Mouse (Mus musculus) forebrain, embryonic 16.5 days (tissue): ENCODE measurements around the gene Vpreb3. TPM values are rescaled to one million over a fixed set of nuclear protein-coding genes. Genes with fewer than 3 reads are reported as not detected.

Experiments
- ATAC-seq: fragments of 200-750 bp; cut with Nextera tagmentation; 2 replicates; pipeline ENCODE4 v1.8.0; 2017; ENCODE audit warnings: mild to moderate bottlenecking, moderate library complexity
- H3K27ac ChIP-seq: fragments of 300-500 bp; sonication (generic); 2 replicates; pipeline ENCODE4 v1.5.1; 2014; ENCODE audit warnings: low read length, control low read depth
- H3K27me3 ChIP-seq: fragments of 300-500 bp; sonication (generic); replicated peaks from 2 replicates; pipeline ENCODE4 v1.6.1; 2014; ENCODE audit warnings: low read length; ENCODE audit not compliant: control insufficient read depth, insufficient read depth
- H3K36me3 ChIP-seq: fragments of 300-500 bp; sonication (generic); 2 replicates; pipeline ENCODE4 v1.6.1; 2014; ENCODE audit not compliant: control insufficient read depth, insufficient read depth
- H3K4me1 ChIP-seq: fragments of 300-500 bp; sonication (generic); replicated peaks from 2 replicates; pipeline ENCODE4 v1.6.1; 2014; ENCODE audit warnings: low read length; ENCODE audit not compliant: control insufficient read depth, insufficient read depth
- H3K4me2 ChIP-seq: fragments of 300-500 bp; sonication (generic); 2 replicates; pipeline ENCODE4 v1.6.1; 2014; ENCODE audit warnings: mild to moderate bottlenecking, low read length, control low read depth
- H3K4me3 ChIP-seq: fragments of 300-500 bp; sonication (generic); replicated peaks from 2 replicates; pipeline ENCODE4 v1.5.1; 2014; ENCODE audit warnings: mild to moderate bottlenecking, low read length, control low read depth
- H3K9ac ChIP-seq: fragments of 300-500 bp; sonication (generic); replicated peaks from 2 replicates; pipeline ENCODE4 v1.6.1; 2014; ENCODE audit warnings: low read depth, low read length, control low read depth
- H3K9me3 ChIP-seq: fragments of 300-500 bp; sonication (generic); 2 replicates; pipeline ENCODE4 v1.6.1; 2016; ENCODE audit warnings: low read length; ENCODE audit not compliant: control insufficient read depth
- WGBS: fragments of 180-500 bp; shearing (Covaris S2); extraction: QIAGEN DNeasy Blood & Tissue Kit; methylation state at CpG from one replicate; pipeline ENCODE4 v1.1.7; 2014; 5-methylcytosine and 5-hydroxymethylcytosine counted together
- polyA plus RNA-seq: library from polyadenylated mRNA; unstranded; fragments of >200 nt; fragmentation: Nextera tagmentation; extraction: Ambion mirVana; gene quantifications from 2 replicates; pipeline ENCODE4 v1.2.1, GENCODE M21; 2015

Gene Vpreb3
- polyA plus RNA-seq, 1 experiment from 2014 or later, result 0.48 TPM

DNA sequence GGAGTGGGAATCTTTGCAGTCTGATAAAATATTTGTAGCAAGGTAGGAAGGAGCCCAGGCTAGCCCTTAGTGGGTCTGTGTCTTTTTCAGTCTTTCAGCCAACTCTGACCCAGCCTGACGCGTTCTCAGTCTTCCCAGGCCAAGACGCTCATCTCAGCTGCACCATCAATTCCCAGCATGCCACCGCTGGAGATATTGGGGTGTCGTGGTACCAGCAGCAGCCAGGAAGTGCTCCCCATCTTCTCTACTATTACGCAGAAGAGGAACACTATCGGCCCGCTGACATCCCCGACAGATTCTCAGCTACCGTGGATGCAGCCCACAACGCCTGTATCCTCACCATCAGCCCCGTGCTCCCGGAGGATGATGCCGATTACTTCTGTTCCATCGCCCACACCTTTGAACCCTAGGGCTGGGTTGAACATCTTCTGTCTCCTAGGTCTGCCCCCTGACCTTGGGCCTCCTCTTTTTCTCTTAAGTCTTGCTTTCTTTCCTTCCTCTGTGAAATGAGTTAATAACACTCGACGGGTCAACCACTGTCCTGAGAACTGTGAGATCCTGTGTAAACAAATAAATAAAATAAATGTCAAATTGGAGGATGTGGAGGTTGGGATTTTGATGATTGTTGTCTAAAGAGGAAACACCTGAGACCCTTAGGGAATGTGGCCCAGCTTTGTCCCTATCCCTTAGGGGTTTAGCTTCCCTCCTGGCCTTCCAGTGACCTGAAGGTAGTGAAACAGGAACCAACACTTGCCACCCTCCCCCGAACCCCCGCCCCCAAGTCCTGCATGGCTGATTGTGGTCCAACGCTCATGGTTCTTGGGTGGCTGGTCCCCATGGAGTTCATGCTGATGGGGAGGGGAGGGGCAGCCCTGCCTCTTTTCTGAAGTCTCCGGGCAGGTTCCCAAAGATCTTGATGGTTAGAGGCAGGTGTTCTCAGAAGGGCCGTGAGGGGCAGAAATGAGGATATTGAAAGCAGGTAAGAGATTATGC, 6.5 kb downstream of the Vpreb3 start:
- 85% methylated on average over 22 of the region's 22 CpGs for WGBS

GRCm38 (mm10) chr10:75950791-75951210, 7.9 kb downstream of the Vpreb3 start:
- peaks cover 12% of the 10 kb centered on the region; the same call in 1 of the 2 replicates for H3K27me3 ChIP-seq
- peaks cover 8% of the 10 kb centered on the region for H3K4me1 ChIP-seq
- 3% methylated on average over 23 of the region's 23 CpGs for WGBS
- no peaks in the 10 kb centered on the region for H3K36me3 ChIP-seq
- no peaks in the 10 kb centered on the region for H3K9me3 ChIP-seq
- peak overlapping the region; percentile 50 for H3K9ac ChIP-seq
- peak overlapping the region; percentile 36 for H3K4me3 ChIP-seq
- ATAC-seq, result peak; percentile 59
- peak overlapping the region; percentile 65 for H3K4me2 ChIP-seq
- no peak overlapping the region for H3K27ac ChIP-seq

More for the DNA sequence above, 6.5 kb downstream of the Vpreb3 start:
- no peaks in the 10 kb centered on the region for H3K9me3 ChIP-seq
- no peak for ATAC-seq
- H3K4me2 ChIP-seq, result no peak overlapping the region
- H3K9ac ChIP-seq, result no peak overlapping the region
- peaks cover 12% of the 10 kb centered on the region; the same call in 1 of the 2 replicates for H3K27me3 ChIP-seq
- no peak overlapping the region for H3K4me3 ChIP-seq
- H3K4me1 ChIP-seq, result peaks cover 11% of the 10 kb centered on the region
- no peak overlapping the region for H3K27ac ChIP-seq
- H3K36me3 ChIP-seq, result no peaks in the 10 kb centered on the region

DNA sequence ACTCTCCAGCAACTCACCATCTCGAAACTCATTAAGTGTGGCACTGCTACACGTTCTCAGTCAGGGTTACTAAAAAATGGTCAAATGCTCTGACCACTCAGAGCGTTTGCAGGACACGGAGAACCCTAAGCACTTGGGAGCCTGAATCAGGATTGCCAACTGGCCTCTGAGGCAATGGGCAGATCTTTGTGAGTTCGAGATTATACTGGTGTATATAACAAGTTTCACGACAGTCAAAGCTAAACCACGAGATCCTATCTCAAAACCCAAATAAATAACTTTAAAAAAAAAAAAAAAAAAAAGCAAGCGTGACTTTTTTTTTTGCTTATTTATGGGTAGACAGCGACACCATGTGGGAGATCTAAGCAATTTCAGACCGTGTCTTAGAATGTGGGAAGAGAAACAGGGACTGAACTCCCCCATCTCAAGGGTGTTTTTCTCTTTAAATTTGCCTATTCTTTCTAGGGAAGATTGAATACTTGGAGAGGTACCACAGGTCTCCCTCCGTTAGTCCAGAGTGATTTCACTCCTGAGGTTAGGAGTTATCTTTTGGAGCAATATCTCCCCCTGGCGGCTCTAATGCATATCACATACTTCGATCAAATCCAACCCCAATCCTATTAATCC, 8.7 kb downstream of the Vpreb3 start:
- Histone ChIP-seq H3K27ac (no peak overlapping the region), H3K9ac (no peak overlapping the region; the same call in 1 of the 2 replicates), H3K4me2 (peak overlapping the region; percentile 65), H3K4me1 (peaks cover 8% of the 10 kb centered on the region), H3K9me3 (no peaks in the 10 kb centered on the region), H3K4me3 (peak overlapping the region; percentile 36), H3K36me3 (no peaks in the 10 kb centered on the region), H3K27me3 (peaks cover 12% of the 10 kb centered on the region; the same call in 1 of the 2 replicates)
- WGBS, result 4% methylated on average over 13 of the region's 13 CpGs
- peak; percentile 31 for ATAC-seq

DNA sequence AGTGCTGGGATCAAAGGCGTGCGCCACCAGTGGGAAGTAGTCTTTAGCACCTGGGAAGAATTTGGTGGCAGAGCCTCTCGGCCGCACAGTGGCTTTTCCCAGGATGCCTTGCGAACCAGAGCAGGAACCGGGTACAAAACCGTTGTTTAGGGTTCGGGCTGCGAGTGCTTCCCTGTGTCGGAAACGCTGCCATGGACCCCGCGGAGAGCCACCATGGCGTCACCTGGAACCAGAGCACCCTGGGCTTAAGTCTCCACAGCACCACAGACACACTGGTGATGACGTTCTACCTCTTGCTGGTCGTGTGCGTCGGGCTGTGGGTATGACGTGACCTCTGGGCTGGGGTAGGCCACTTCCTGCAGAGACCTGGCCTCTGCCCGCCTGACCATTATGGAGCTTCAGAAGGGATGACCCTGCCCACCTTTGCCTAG, 11.5 kb downstream of the Vpreb3 start, which contains the start of gene Gm5134:
TSS of gene Gm5134 (plus strand) at position 134 of the 431 bp plus-strand sequence.
- no peaks in the 10 kb centered on the region for H3K36me3 ChIP-seq
- no peaks in the 10 kb centered on the region for H3K9me3 ChIP-seq
- 0 out of 2 replicates have a peak, but pooled peaks have one; percentile 6 for ATAC-seq
- WGBS, result 30% methylated on average over 20 of the region's 20 CpGs
- H3K4me1 ChIP-seq, result peaks cover 8% of the 10 kb centered on the region
- H3K9ac ChIP-seq, result no peak within 1 kb of the TSS
- peak within 1 kb of the TSS; percentile 13 for H3K4me3 ChIP-seq
- peak within 1 kb of the TSS; percentile 30 for H3K4me2 ChIP-seq
- H3K27ac ChIP-seq, result no peak within 1 kb of the TSS
- peaks cover 10% of the 10 kb centered on the region; the same call in 1 of the 2 replicates for H3K27me3 ChIP-seq

DNA sequence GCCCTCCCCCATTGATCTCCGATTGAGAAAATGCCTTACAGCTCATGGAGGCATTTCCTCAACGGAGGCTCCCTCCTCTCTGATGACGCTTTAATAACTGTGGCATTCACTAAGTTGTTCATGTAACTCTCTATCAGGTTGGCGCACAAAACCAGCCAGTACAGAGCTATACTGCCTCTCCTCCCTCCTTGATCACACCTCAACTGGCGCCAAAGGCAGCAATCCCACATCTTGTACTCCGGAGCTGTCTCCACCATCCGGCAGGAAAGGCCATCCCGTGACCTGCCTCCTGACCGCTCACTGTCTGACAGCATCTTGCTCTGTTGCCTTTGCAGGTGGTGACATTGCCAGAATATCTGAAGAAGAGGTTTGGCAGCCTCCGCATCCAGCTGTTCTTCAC, 31.0 kb downstream of the Vpreb3 start:
- no peaks in the 10 kb centered on the region for H3K36me3 ChIP-seq
- H3K4me2 ChIP-seq, result no peak overlapping the region
- no peak overlapping the region for H3K27ac ChIP-seq
- no peaks in the 10 kb centered on the region for H3K27me3 ChIP-seq
- H3K4me3 ChIP-seq, result no peak overlapping the region
- no peak overlapping the region for H3K9ac ChIP-seq
- WGBS, result 90% methylated on average over 10 of the region's 10 CpGs
- H3K9me3 ChIP-seq, result no peaks in the 10 kb centered on the region
- ATAC-seq, result no peak
- H3K4me1 ChIP-seq, result peaks cover 5% of the 10 kb centered on the region

GRCm38 (mm10) chr10:75975216-75975615, 32.4 kb downstream of the Vpreb3 start:
- Histone ChIP-seq H3K4me1 (peaks cover 5% of the 10 kb centered on the region), H3K4me3 (no peak overlapping the region), H3K36me3 (no peaks in the 10 kb centered on the region), H3K9ac (no peak overlapping the region), H3K27ac (no peak overlapping the region), H3K4me2 (no peak overlapping the region), H3K9me3 (no peaks in the 10 kb centered on the region), H3K27me3 (no peaks in the 10 kb centered on the region)
- WGBS, result 78% methylated on average over 5 of the region's 5 CpGs
- ATAC-seq, result no peak

GRCm38 (mm10) chr10:75978119-75978834, 35.4 kb downstream of the Vpreb3 start:
- Histone ChIP-seq H3K4me2 (no peak overlapping the region), H3K36me3 (no peaks in the 10 kb centered on the region), H3K27me3 (no peaks in the 10 kb centered on the region), H3K9me3 (no peaks in the 10 kb centered on the region), H3K27ac (no peak overlapping the region), H3K9ac (no peak overlapping the region), H3K4me3 (no peak overlapping the region), H3K4me1 (peaks cover 5% of the 10 kb centered on the region)
- WGBS, result 45% methylated on average over 10 of the region's 10 CpGs
- no peak for ATAC-seq

- 48% methylated on average over 5 of the region's 5 CpGs for WGBS
These were observed 35.9 kb downstream of the Vpreb3 start for GRCm38 (mm10) chr10:75978835-75979157.

More at GRCm38 (mm10) chr10:75978835-75979157, 35.9 kb downstream of the Vpreb3 start:
- Histone ChIP-seq H3K4me2 (no peak overlapping the region), H3K27me3 (no peaks in the 10 kb centered on the region), H3K36me3 (no peaks in the 10 kb centered on the region), H3K27ac (no peak overlapping the region), H3K4me1 (peaks cover 5% of the 10 kb centered on the region), H3K4me3 (no peak overlapping the region), H3K9me3 (no peaks in the 10 kb centered on the region), H3K9ac (no peak overlapping the region)
- ATAC-seq, result peak; percentile 18; the same call in 1 of the 2 replicates
